Mouse (Mus musculus) lung, adult 18-20 months (tissue): ENCODE results near the gene Ctsg.
A peak's percentile ranks its signal among the peaks of the same experiment; 100 is the strongest.
"Not testable (repeated sequence)": the region's sequence is repeated elsewhere in the genome, so short reads cannot be mapped to it uniquely, and the experiment has no call there.

Experiments used
- DNase-seq, 2 experiments: peaks; one replicate each; pipeline ENCODE4 v3.0.0; 2022; ENCODE audit warnings: mixed read lengths in 2 of 2

Ctsg gene

DNA sequence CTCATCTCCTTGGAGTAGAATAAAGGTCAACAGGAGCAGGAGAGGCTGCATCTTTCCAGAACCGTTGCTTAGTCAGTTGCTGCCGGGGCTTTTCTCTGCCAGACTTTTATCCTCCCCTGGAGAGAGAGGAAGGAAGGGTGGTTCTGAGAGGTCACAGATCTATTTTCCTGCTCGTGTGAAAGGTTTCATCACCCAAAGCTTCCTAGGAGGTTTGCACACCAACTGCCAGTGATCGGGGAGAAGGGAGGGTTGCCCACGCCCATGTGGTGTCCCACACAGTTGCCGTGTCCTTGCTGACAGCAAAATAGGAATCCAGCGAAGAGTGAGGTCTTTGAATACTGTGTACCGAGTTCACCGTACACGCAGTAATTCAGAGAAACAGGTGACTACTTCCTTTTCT, at the start of gene Ctsg:
Gene Ctsg (minus strand): TSS at position 189 of the 400 bp plus-strand sequence.
- no peak for DNase-seq

DNA sequence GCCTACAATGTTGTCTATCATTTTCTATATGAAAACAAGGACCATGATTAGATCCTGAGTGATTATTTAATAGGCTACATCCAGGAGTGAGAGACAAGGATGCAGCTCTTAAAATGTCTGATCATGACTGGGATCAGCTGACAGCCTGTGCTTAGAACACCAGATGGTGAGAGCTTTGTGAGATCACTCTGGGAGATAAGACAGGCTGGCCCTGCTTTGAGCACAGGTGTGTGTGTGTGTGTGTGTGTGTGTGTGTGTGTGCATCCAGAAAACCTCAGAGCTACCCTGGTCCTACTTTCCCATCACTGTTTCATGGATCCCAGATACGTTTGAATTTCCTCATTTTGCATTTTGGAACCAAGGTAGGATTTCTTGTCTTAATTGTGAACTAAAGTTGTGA, 31.3 kb upstream of the Ctsg start:
- not testable (repeated sequence) for DNase-seq

DNA sequence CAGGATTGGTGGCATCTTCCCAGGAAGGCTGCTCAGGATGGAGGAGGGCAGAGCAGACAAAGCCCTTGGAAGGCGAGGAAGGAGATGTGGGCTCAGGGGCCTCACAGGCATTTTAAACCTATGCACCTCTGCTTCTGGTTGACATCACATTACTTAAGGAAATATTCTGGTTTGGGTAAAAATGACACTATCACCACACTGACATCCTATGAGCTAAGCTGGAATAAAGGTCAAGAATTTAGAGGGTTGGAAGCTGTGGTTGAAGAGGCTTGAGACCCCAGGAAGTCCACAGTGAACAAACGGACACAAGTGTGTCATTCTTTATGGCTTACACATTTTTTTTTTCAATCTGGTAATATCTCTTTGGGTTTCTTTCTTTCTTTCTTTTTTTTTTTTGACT, 30.1 kb upstream of the Ctsg start, which contains the start of gene Gzmd:
Gene Gzmd (minus strand): TSS at position 101 of the 400 bp plus-strand sequence.
- not testable (repeated sequence) for DNase-seq

DNA sequence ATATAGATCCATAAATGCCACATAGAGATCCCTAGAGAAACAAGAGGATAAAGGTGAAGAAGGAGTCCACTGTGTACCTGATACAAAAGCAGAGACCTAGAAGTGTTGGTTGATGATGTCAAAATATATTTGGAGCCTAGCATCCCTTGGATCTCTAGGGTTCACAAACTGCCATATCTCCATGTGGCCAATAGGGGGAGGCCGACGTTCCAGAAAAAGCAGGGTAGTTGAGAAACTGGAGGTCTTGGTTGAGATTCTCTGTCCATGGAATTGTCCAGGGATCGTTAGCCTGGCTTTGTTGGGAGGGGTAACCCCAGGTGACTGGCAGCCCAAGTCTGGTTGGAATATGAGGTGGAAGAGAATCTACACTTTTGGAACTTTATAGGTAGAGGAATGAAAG, 26.0 kb upstream of the Ctsg start:
- no peak for DNase-seq

DNA sequence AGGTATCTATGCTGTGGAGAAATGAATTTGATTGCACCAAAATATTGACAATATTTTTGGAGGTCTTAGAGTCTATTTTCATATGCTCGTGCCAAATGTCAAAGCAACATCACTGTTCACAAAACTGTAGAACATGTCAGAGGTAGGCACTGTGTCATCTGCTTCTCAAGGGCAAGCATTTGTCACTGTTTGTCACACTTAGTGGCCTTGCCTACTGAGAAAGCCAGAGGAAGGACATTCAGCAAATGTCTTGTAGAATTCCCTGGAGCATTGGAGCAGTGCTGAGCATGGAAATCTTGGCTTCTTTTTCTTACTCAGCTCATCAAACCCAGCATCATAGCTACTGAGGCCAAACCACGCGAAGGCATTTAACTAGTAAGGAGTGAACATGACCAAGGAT, 21.1 kb upstream of the Ctsg start:
- no peak for DNase-seq

DNA sequence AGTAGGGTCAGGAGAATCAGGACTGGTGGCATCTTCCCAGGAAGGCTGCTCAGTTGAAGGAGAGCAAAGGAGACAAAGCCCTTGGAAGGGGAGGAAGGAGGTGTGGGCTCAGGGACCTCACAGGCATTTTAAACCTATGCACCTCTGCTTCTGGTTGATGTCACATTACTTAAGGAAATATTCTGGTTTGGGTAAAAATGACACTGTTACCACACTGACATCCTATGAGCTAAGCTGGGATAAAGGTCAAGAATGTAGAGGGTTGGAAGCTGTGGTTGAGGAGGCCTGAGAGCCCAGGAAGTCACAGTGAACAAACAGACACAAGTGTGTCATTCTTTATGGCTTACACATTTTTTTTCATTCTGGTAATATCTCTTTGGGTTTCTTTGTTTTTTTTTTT, 18.2 kb upstream of the Ctsg start, which contains the start of gene Gzme:
Gene Gzme (minus strand): TSS at position 101 of the 400 bp plus-strand sequence.
- DNase-seq = no peak

DNA sequence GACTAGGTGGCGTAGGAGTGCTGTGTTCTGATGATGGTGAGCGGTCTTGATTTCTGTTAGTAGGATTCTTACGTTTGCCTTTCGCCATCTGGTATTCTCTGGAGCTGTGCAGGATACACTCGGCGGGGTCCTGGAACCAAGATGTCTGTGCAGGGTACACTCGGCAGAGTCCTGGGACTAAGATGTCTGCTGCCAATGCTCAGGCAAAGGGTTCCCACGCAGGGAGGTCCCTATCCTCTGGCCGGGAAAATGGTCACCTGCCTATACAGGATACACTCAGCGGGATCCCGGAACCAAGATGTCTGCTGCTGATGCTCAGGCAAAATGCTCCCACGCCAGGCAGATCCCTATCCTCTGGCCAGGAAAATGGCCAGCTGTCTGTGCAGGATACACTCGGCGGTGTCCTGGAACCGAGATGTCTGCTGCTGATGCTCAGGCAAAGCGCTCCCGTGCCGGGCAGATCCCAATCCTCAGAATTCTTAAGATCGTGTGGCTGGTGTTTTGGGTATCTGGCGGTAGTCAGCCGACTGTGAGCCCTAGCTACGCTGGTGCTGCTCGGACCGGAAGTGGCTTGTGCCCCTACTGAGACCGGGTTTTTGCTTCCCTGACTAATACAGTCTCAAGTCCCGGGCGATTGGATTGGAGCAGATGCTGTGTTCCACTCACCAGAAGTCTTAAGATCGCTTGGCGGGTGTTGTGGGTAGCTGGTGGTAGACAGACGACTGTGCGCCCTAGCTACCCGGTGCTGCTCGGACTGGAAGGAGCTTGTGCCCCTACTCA, 13.3 kb upstream of the Ctsg start:
- not testable (repeated sequence) for DNase-seq

DNA sequence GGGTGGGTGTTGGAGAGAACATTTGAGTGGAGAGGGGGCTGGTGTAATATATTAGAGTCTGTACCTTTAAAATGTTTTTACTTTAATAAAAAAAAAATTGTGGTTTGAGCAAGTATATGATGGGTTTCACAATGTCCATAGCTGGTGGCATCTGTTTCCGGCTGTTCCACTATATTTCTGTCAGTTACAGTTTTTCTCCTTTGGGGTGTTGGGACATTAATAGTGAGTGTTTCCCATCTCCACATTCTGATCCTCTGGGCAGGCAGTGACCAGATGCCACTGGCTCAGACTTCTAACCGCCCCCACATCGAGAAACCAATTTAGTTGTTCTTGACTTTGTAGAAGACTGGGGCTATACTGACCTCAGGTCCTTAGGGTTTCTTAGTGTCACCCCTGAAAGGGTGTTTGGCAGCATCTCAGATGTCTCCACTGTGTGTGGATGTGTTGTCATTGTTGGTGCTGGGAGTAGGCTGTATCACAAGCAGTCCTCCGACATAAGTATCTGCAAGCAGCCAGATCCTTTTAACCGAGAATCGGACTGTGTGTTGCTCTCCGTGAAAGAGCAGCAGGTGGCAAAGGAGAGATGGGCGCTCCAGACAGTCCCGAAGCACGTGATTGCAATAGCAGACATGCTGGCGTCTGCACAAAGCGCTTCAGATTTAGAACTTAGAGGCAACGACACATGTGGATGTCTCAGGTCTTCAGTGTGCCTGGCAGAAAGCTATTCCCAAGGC, 3.2 kb upstream of the Ctsg start:
- no peak for DNase-seq

DNA sequence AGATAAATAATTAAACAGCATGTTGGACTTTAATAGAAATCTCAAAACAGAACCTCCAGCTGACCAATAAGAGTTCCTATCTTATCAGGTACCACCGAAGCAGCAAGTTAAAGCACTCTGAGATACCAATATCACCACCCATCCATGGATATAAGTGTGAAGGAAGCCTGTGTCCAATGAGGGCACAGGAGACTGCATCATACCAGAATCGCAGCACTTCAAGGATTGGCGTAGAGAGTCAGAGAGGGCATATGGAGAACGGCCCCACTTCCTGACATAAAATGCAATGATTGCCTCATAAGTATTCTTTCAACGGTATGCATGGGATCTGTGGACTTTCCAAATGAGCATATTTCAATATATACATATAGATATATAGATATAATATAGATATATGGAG, 2.6 kb upstream of the Ctsg start:
- no peak for DNase-seq

DNA sequence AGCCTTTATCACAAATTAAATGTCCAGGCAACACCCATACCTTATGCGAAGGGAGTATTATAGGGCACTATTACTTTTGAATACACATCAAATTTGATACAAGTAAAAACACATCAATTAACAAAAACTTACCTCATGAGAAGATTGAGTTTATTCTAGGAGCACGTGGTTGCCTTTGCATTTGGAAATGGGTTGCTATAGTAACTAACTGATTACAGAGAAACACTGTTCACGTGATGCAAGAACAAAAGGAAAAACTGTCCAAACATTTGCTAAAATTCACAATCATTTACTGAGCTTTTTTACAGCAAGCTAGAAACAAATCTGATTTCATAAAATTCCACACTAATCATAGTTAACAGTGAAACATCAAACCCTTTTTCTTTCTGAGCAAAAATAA, 1.1 kb upstream of the Ctsg start:
- DNase-seq = no peak

DNA sequence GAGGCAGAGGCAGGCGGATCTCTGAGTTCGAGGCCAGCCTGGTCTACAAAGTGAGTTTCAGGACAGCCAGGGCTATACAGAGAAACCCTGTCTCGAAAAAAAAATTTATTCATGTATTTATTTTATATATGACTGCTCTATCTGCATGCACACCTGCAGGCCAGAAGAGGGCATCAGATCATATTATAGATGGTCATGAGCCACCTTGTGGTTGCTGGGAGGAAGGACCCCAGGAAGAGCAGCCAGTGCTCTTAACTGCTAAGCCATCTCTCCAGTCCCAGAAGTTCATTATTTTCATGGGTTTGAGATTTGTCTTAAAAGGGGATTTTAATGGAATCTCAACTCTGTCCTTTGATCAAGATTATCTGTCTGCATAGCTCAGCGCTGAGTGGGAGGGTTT, 3.4 kb downstream of the Ctsg start:
- DNase-seq = peak in 1 of 2 experiments; percentile 4

DNA sequence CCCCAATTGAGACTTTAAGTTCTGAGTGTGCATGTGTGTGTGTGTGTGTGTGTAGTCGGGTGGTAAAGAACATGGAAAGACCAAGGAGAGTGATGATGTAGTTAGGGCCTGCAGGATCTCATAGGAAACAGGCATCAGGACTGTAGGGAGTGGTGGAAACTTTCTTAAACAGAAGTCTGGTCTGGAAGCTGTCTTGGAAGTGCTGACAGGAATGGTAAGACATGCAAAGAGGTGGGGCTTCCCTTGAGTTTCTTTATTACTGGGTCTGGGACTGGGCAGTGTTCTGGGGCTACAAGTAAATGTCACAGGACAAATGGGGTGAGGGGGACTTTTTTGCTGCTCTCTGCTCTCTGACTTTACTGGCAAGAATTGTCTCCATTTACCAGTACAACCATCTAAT, 4.8 kb downstream of the Ctsg start:
- DNase-seq = no peak

DNA sequence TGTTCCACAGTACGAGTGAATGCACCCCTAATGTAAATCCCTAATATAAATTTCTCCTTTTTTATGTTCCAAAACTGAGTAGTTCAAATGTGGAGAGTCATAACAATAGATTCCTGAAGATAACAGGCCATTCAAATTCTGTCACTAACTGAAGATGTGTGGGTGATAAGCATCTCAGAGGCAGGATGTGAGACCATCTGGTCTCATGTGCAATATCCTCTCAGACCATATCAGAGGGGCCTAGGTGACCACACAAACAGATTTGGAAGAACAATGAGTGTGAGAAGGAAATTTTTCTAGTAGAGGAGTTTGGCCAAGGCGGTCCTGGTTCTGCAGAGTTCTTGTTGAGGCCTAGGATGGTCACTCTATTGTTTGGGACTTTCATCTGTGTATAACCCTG, 9.0 kb downstream of the Ctsg start:
- DNase-seq = no peak

DNA sequence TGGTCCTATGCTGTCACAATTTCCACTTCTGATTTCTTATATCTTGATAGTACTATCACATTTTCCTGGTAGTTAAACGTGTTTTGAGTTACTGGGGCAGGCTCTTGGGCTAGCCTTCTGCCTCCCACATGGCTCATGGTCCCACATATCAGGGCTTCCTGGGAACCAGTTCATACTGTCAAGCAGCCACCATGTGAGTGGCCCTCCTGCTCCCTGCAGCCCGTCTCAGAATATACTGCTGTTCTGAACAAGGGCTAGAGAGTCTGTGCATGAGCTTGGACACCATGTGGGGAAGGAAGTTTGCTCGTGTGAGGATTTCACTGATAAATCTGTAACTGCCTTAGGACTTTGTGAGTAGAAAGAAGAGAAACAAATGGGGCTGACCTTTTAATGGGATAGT, 15.7 kb downstream of the Ctsg start:
- DNase-seq = no peak

DNA sequence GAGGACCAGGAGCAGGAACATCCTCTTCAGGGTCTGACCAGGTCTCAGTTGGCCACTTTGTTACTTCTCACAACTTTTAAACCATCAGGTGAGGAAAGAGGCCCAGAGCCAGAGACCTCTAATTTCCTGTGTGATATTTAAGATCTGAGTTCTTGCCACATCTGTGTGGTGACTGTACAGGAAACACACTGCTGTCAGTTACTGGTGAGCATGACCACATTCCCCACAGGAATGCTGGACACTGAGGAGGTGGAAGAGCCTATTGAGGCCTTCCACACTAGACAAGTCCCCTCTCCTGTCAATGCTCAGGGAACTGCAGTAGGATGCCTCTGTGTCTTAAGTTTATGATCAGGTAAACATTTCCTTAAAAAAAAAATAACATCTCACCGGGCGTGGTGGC, 17.2 kb downstream of the Ctsg start, which contains the start of gene Mcpt8:
Gene Mcpt8 (minus strand): TSS at position 107 of the 400 bp plus-strand sequence.
- no peak for DNase-seq

DNA sequence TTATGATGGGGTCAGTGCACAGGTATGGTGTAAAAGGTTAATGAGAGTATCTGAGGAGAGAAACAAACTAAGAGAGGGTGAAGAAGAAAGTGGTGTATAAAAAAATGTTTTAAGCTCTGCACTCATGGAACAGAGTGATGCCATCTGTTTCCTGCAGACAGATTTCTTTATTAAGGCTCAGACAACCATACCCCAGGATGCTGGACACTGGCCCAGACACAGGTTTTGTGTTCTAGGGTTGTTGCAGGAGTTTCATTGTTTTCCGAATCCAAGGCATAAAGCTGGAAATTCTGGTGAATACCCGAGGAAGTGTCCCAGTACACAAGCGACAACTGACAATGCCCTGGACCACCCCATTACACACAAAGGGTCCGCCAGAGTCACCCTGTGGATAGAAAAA, 20.4 kb downstream of the Ctsg start:
- no peak for DNase-seq

DNA sequence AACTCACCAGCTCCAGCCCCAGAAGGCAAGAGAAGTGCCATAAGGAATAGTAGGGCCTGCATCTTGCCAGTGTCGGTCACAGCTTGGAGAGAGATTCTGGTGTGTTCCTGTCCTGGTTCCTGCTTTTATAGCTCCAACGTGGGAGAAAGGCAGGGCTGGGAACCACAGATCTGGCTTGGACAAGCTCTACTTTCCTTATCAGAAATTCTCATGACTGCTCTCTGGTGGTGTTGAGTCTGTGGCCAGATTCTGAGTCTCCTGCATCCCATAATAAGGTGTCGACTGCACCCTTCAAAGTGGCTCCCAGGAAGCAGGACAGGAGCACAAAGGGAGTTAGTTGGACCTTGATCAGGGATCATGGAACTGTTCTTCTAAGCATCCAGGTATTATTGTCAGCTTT, 40.2 kb downstream of the Ctsg start, which contains the start of gene Mcpt4:
Gene Mcpt4 (minus strand): TSS at position 101 of the 400 bp plus-strand sequence.
- DNase-seq = not testable (repeated sequence)

DNA sequence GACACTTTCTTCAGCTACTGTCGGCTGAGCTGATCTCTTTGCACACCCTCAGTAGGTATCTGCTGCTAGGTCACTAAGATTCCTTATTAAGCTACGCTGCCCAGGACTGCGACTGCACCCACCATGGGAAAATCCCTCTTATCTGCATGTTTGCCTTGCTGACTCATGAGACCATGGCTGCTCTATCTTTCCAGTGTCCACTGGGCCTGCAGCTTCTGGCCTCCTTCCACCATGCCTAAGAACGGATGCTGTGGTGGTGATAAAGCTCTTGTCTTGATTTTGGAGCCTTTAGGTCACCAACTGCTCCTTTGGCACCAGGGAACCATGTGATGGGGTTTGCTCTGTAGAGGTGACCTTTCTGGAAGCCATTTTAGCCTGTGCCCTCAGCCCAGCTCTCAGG, 44.7 kb downstream of the Ctsg start:
- no peak for DNase-seq

DNA sequence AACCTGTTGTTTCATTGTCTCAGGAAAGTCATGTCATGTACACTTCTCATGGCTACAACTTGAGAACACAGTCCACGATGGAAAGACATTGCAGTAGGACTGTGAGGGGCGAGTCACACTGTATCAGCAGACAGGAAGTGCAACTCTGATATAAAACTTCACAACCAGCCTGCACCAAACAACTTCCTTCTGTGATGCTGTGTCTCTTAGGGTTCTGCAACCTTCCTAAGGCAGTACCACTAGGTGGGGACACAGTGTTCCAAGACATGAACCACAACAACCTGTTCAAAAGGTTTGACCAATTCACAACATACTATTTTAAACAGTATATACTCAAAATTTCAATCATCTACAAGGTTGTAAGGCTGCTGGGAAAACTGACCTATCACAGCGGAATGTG, 47.0 kb downstream of the Ctsg start:
- no peak for DNase-seq
